Mouse (Mus musculus): ENCODE measurements around the gene Gid8. TPM values are rescaled to one million over a fixed set of nuclear protein-coding genes. Genes with fewer than 3 reads are reported as not detected.

Gid8 gene
- polyA plus RNA-seq, 1 experiment from 2014 or later = 59.6 TPM

DNA sequence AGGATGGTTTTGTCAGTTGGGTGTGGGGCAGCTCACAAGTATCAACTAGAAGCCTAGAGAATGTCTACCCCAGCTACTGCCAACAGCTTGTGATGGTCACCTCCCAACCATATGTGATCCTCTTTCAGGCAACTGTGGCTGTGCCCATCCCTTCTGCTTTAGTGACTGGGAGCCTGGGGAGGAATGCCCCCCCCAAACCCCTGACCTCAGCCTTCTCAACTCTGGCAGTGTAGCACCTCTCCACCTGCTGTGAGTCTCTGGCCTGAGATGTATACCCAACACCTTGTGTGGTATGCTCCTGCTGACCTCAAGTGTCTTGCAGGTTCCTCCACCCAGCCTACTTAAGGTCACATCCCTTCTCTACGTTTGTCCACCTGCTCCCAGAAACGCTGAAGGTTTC, 13.9 kb downstream of the Gid8 start:
- 65% methylated on average over 2 of the region's 2 CpGs for WGBS
- Histone ChIP-seq H3K36me3 (ENCODE audit: control insufficient read depth, insufficient read depth, low read length) (0 out of 2 replicates have a peak, but pooled peaks cover 6% of the 10 kb centered on the region), H3K4me2 (replicated peaks; ENCODE audit: low read depth, low read length) (no peak overlapping the region), H3K4me1 (replicated peaks; ENCODE audit: control insufficient read depth, insufficient read depth, low read length) (no peaks in the 10 kb centered on the region), H3K4me3 (ENCODE audit: low read depth, low read length) (no peak overlapping the region), H3K27me3 (ENCODE audit: control insufficient read depth, insufficient read depth, low read length) (no peaks in the 10 kb centered on the region), H3K27ac (ENCODE audit: low read depth, low read length) (no peak overlapping the region), H3K9ac (ENCODE audit: low read depth, low read length) (no peak overlapping the region), H3K9me3 (ENCODE audit: control insufficient read depth, low read length) (no peaks in the 10 kb centered on the region)
- DNase-seq (ENCODE audit: low spot score) = no peak
- no peak for ATAC-seq (ENCODE audit: low FRiP score)

DNA sequence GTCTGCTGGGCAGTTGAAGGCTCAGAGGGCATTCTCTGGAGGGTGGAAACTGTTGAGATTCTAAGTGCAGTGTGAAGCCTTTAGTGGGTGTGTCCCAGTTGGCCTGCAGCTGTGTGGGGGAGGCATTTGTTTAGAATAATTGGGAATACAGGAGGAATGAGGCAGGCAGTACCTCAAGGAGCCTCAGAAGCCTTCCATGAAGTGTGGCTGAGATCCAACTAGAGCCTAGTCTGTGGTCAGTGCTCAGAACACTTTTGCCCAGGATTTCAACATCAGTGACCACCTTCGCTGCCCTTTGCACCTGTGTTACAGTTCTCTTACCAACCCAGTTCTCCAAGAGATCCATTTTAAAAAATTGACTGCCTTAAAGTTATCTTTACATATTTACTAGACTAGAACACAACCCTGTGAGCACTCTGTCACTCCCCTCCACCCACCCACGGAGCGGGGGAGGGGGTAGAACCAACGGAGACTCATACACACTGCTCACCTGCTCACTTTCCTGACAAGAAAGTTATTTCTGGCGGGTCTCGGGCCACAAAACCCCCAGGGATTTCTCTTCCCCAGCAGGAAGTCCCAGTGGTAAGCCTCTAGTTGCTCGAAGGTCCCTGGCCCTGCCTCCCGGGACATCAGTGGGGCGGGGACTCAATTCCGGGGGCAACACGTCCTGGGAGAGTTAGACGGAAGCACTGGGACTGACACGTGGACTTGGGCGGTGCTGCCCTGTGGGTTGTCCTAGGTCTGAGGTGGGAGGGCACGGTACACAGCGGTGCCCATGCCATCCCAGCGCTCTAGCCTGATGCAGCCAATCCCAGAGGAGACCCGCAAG, 14.9 kb downstream of the Gid8 start, which contains the start of gene Slc17a9:
Gene Slc17a9, plus strand, starts transcription at position 679 of the 829 bp plus-strand sequence.
- no peaks in the 10 kb centered on the region for H3K4me1 ChIP-seq (replicated peaks; ENCODE audit: control insufficient read depth, insufficient read depth, low read length)
- H3K27ac ChIP-seq (ENCODE audit: low read depth, low read length) = no peak within 1 kb of the TSS
- H3K4me2 ChIP-seq (replicated peaks; ENCODE audit: low read depth, low read length) = no peak within 1 kb of the TSS
- DNase-seq (ENCODE audit: low spot score) (no peak), ATAC-seq (ENCODE audit: low FRiP score) (no peak)
- 6% methylated on average over 18 of the region's 18 CpGs for WGBS
- no peak within 1 kb of the TSS for H3K4me3 ChIP-seq (ENCODE audit: low read depth, low read length)
- no peaks in the 10 kb centered on the region for H3K27me3 ChIP-seq (ENCODE audit: control insufficient read depth, insufficient read depth, low read length)
- H3K9ac ChIP-seq (ENCODE audit: low read depth, low read length) = no peak within 1 kb of the TSS
- no peaks in the 10 kb centered on the region for H3K9me3 ChIP-seq (ENCODE audit: control insufficient read depth, low read length)
- 0 out of 2 replicates have a peak, but pooled peaks cover 5% of the 10 kb centered on the region for H3K36me3 ChIP-seq (ENCODE audit: control insufficient read depth, insufficient read depth, low read length)

DNA sequence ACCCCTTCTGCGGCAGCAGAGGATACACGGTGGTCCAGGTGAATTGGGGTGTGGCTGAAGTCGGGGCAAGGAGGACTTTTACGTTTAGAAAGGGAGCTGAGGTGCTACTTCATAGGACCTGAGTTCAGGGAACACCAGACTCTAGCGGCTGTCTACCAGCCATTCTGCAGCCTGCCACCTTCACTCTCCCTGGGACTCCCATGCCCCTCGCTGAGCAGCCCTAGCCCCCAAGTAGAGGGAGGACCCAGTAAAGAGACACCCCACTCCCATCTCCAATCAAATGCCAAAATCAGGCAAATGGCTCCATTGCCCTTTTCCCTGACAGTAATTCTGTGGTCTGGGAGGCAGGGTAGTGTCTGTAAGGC, 15.5 kb downstream of the Gid8 start:
- ATAC-seq (ENCODE audit: low FRiP score) (no peak), DNase-seq (ENCODE audit: low spot score) (no peak)
- Histone ChIP-seq H3K9me3 (ENCODE audit: control insufficient read depth, low read length) (no peaks in the 10 kb centered on the region), H3K4me3 (ENCODE audit: low read depth, low read length) (no peak overlapping the region), H3K4me1 (replicated peaks; ENCODE audit: control insufficient read depth, insufficient read depth, low read length) (no peaks in the 10 kb centered on the region), H3K27ac (ENCODE audit: low read depth, low read length) (no peak overlapping the region), H3K4me2 (replicated peaks; ENCODE audit: low read depth, low read length) (no peak overlapping the region), H3K9ac (ENCODE audit: low read depth, low read length) (no peak overlapping the region), H3K27me3 (ENCODE audit: control insufficient read depth, insufficient read depth, low read length) (no peaks in the 10 kb centered on the region), H3K36me3 (ENCODE audit: control insufficient read depth, insufficient read depth, low read length) (0 out of 2 replicates have a peak, but pooled peaks cover 4% of the 10 kb centered on the region)
- WGBS = 9% methylated on average over 6 of the region's 6 CpGs

DNA sequence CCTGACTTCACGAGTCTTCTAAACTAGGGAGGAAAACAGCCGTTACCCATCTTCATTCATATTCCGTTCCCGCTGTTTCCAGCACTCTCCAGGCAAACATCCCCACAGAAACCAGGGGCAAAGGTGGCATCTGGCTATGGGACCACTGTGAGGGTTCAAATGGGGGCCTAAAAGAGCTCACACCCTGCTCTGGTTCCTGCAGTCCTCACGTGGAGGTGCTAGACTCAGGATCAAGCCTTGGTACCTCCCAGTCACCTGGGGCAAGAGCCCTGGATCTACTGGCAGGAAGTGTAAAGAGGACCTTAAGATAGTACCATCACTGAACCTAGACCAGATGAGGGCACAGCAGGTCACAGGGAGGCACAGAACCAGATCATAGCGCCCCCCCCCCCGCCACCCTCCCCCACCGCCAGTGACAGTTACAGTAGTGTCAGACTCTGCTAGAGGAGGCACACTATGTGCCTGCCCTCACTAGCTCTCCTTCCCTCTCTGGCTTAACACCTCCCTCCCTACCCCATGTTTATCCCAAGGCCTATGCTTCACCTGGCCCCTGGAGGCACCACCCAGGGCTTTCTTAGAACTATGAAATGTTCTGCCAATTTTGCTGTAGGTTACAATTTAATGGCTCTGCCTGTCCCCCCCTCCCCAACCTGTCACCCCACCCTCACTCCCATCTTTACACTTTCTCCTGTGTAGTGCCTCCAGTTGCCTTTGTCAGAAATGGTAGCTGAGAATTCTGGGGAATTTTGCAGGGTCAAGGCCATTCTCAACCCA, 16.1 kb downstream of the Gid8 start:
- H3K27ac ChIP-seq (ENCODE audit: low read depth, low read length) = no peak overlapping the region
- WGBS = 24% methylated on average over 6 of the region's 8 CpGs
- H3K4me2 ChIP-seq (replicated peaks; ENCODE audit: low read depth, low read length) = no peak overlapping the region
- H3K4me1 ChIP-seq (replicated peaks; ENCODE audit: control insufficient read depth, insufficient read depth, low read length) = no peaks in the 10 kb centered on the region
- ATAC-seq (ENCODE audit: low FRiP score) (no peak), DNase-seq (ENCODE audit: low spot score) (no peak)
- no peak overlapping the region for H3K4me3 ChIP-seq (ENCODE audit: low read depth, low read length)
- no peaks in the 10 kb centered on the region for H3K9me3 ChIP-seq (ENCODE audit: control insufficient read depth, low read length)
- no peak overlapping the region for H3K9ac ChIP-seq (ENCODE audit: low read depth, low read length)
- H3K36me3 ChIP-seq (ENCODE audit: control insufficient read depth, insufficient read depth, low read length) = 0 out of 2 replicates have a peak, but pooled peaks cover 4% of the 10 kb centered on the region
- no peaks in the 10 kb centered on the region for H3K27me3 ChIP-seq (ENCODE audit: control insufficient read depth, insufficient read depth, low read length)

DNA sequence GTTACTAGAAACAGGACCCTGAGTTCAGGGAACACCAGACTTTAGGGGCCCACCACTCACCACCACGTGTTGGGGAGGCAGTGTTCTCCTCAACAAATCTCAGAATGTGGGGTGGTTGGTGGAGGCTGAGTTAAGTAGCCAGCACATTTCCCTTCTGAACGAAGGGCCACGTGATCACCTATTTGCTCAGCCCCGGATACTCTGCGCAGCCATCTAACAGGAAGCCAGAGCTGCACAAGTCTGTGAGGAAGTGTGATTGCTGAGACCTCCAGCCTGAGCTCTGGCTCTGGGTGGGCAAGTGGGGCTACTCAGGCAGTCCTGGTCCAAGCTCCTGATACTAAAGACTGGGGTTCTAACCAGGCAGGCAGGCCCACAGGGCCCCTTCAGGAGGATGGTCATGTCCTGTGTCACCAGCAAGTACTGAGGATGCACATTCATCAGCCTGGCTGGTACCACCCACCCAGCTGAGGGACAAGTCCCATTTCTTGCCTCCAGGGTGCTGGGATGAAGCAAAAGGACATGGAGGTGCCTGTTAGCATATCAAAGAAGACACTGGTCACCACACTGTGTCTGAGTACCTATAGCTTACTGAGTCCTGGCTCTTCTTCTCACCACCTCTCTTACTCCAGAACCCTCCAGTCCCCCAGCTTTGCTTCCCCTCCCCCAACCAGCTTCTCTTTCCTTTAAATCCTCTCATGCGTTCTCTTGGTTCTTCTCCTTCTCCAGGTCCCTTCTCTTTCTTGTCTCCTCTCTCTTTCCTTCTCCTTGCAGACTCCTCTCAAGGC, 16.9 kb downstream of the Gid8 start:
- no peak for ATAC-seq (ENCODE audit: low FRiP score)
- Histone ChIP-seq H3K9me3 (ENCODE audit: control insufficient read depth, low read length) (no peaks in the 10 kb centered on the region), H3K4me2 (replicated peaks; ENCODE audit: low read depth, low read length) (no peak overlapping the region), H3K9ac (ENCODE audit: low read depth, low read length) (no peak overlapping the region), H3K36me3 (ENCODE audit: control insufficient read depth, insufficient read depth, low read length) (0 out of 2 replicates have a peak, but pooled peaks cover under 1% of the 10 kb centered on the region), H3K4me3 (ENCODE audit: low read depth, low read length) (no peak overlapping the region), H3K4me1 (replicated peaks; ENCODE audit: control insufficient read depth, insufficient read depth, low read length) (no peaks in the 10 kb centered on the region), H3K27ac (ENCODE audit: low read depth, low read length) (no peak overlapping the region), H3K27me3 (ENCODE audit: control insufficient read depth, insufficient read depth, low read length) (no peaks in the 10 kb centered on the region)
- DNase-seq (ENCODE audit: low spot score) = no peak
- WGBS = 68% methylated on average over 6 of the region's 6 CpGs

DNA sequence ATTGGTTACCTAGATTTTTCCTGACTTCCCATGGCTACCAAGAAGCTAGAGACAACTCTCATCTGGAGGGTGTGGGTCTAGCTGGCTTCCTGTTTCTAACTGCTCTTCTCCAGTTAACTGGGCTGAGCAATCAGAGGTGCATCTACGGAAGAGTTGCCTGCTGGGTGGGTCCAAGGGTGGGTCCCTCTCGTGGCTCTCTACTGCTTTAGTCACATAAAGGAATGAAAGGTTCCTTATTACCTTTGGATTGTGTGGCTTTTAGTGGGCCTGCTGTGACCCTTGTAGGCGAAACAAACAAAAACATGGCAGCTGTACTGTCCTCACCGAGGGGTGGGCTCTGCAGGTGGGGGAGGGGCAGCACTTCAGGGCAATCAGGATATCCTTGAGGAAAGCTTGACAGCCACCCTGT, 17.7 kb downstream of the Gid8 start:
- H3K9me3 ChIP-seq (ENCODE audit: control insufficient read depth, low read length) = no peaks in the 10 kb centered on the region
- no peaks in the 10 kb centered on the region for H3K4me1 ChIP-seq (replicated peaks; ENCODE audit: control insufficient read depth, insufficient read depth, low read length)
- H3K9ac ChIP-seq (ENCODE audit: low read depth, low read length) = no peak overlapping the region
- H3K4me2 ChIP-seq (replicated peaks; ENCODE audit: low read depth, low read length) = no peak overlapping the region
- 56% methylated on average over 4 of the region's 4 CpGs for WGBS
- no peaks in the 10 kb centered on the region for H3K36me3 ChIP-seq (ENCODE audit: control insufficient read depth, insufficient read depth, low read length)
- no peak for DNase-seq (ENCODE audit: low spot score)
- H3K27ac ChIP-seq (ENCODE audit: low read depth, low read length) = no peak overlapping the region
- H3K27me3 ChIP-seq (ENCODE audit: control insufficient read depth, insufficient read depth, low read length) = no peaks in the 10 kb centered on the region
- H3K4me3 ChIP-seq (ENCODE audit: low read depth, low read length) = no peak overlapping the region
- ATAC-seq (ENCODE audit: low FRiP score) = no peak

DNA sequence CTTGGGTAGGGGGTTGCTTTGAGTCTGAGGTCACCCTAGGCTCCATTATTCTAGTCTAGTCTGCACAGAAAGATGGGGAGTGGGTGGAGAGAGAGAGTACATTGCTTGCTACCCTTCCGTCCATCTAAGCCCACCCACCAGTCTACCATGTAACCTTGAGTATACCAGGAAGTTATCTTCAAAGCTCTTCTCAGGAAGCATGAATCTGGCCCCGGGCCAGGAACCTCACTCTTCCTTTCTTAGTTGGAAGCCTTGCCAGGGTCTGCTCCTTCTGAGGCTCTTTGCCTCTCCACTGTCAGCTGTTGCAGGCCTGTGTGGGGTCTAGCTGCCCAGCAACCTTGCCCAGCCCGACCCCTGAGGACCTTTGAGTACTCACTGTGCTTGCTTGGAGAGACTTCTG, 21.1 kb downstream of the Gid8 start:
- Histone ChIP-seq H3K4me3 (ENCODE audit: low read depth, low read length) (no peak overlapping the region), H3K4me1 (replicated peaks; ENCODE audit: control insufficient read depth, insufficient read depth, low read length) (no peaks in the 10 kb centered on the region), H3K9ac (ENCODE audit: low read depth, low read length) (no peak overlapping the region), H3K27ac (ENCODE audit: low read depth, low read length) (no peak overlapping the region), H3K27me3 (ENCODE audit: control insufficient read depth, insufficient read depth, low read length) (no peaks in the 10 kb centered on the region), H3K9me3 (ENCODE audit: control insufficient read depth, low read length) (no peaks in the 10 kb centered on the region), H3K36me3 (ENCODE audit: control insufficient read depth, insufficient read depth, low read length) (no peaks in the 10 kb centered on the region), H3K4me2 (replicated peaks; ENCODE audit: low read depth, low read length) (no peak overlapping the region)
- no peak for ATAC-seq (ENCODE audit: low FRiP score)
- DNase-seq (ENCODE audit: low spot score) = no peak
- 74% methylated on average over 3 of the region's 3 CpGs for WGBS

DNA sequence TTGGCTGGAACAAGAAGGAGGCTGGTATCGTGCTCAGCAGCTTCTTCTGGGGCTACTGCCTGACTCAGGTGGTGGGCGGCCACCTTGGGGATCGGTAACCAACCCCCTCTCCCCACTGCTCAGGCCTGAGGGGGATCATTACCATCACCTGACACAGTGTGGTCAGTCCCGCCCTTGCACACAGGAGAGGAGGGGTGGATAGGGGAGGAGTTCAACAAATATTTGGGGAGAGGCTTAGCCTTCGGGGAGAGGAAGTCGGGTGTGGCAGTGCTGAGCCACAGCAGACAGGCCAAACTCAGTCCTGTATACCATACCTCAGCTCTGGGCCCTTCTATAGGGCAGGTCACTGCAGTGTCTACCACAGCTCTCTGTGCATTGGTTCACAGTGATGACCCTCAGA, 22.1 kb downstream of the Gid8 start:
- H3K9ac ChIP-seq (ENCODE audit: low read depth, low read length) = no peak overlapping the region
- no peak for DNase-seq (ENCODE audit: low spot score)
- H3K27ac ChIP-seq (ENCODE audit: low read depth, low read length) = no peak overlapping the region
- no peak for ATAC-seq (ENCODE audit: low FRiP score)
- no peaks in the 10 kb centered on the region for H3K27me3 ChIP-seq (ENCODE audit: control insufficient read depth, insufficient read depth, low read length)
- WGBS = 63% methylated on average over 6 of the region's 6 CpGs
- H3K4me3 ChIP-seq (ENCODE audit: low read depth, low read length) = no peak overlapping the region
- H3K4me2 ChIP-seq (replicated peaks; ENCODE audit: low read depth, low read length) = no peak overlapping the region
- no peaks in the 10 kb centered on the region for H3K4me1 ChIP-seq (replicated peaks; ENCODE audit: control insufficient read depth, insufficient read depth, low read length)
- no peaks in the 10 kb centered on the region for H3K9me3 ChIP-seq (ENCODE audit: control insufficient read depth, low read length)
- H3K36me3 ChIP-seq (ENCODE audit: control insufficient read depth, insufficient read depth, low read length) = no peaks in the 10 kb centered on the region

Measured in hindbrain, embryonic 11.5 days (tissue).